Mouse (Mus musculus): Measurements from ENCODE around the gene Sbf2. TPM values are rescaled to one million over a fixed set of nuclear protein-coding genes. Genes with fewer than 3 reads are reported as not detected.

Gene Sbf2
- polyA plus RNA-seq, 1 experiment from 2014 or later, result 39.1 TPM

DNA sequence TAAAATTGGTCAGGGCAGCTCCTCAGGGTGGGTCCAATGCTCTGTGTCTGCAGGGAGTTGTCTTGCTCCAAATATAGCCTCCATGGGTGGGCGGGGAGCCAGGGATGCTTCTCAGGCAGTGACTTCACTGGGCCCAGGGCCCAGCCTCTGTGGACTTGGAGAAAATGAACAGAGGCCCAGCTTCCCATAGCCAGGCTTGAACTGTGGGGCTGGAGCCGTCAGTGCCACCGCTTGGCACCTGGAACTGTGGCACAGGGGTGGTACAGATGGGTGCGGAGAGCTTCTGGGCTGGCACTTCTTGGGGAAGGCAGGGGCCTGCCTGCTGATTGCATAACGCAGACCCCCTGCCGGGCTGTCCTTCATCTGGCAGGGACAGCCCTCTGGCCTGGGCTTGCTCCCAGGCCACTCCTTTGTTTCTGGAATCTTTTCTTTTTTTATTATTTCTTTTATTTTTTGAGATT, 326.0 kb downstream of the Sbf2 start:
- H3K4me1 ChIP-seq, result peaks cover 27% of the 10 kb centered on the region
- no peaks in the 10 kb centered on the region for H3K27me3 ChIP-seq
- WGBS, result 44% methylated on average over 6 of the region's 6 CpGs
- no peak overlapping the region for H3K4me3 ChIP-seq
- H3K9ac ChIP-seq, result no peak overlapping the region
- H3K36me3 ChIP-seq, result no peaks in the 10 kb centered on the region
- H3K27ac ChIP-seq, result peak overlapping the region; percentile 77
- ATAC-seq (ENCODE audit: borderline replicate concordance, extremely low read depth, low FRiP score, low TSS enrichment), result peak; percentile 79
- H3K4me2 ChIP-seq, result no peak overlapping the region
- no peaks in the 10 kb centered on the region for H3K9me3 ChIP-seq

DNA sequence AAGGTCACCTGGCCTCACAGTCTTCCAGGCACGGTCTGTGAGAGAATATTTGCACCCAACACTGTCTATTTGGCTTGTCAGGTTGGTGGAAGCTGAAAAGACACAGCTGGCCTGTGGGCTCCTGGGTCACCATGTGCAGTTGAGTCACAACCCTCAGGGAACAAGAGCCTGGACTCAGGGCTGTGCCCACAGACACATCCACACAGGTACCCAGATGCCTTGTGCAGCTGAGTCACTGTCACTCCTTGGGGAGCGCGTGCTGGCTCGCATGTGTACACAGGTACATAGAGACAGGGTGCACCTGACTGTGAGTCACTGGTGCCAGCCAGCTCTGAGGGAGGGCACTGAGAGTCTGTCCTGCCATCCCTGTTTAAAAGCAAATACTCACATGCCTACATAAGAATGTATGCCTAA, 326.5 kb downstream of the Sbf2 start:
- no peaks in the 10 kb centered on the region for H3K36me3 ChIP-seq
- no peak overlapping the region for H3K9ac ChIP-seq
- H3K4me2 ChIP-seq, result no peak overlapping the region
- no peaks in the 10 kb centered on the region for H3K9me3 ChIP-seq
- peak; percentile 20; the same call in 1 of the 2 replicates for ATAC-seq (ENCODE audit: borderline replicate concordance, extremely low read depth, low FRiP score, low TSS enrichment)
- H3K27ac ChIP-seq, result peak overlapping the region; percentile 77
- no peak overlapping the region for H3K4me3 ChIP-seq
- H3K27me3 ChIP-seq, result no peaks in the 10 kb centered on the region
- peaks cover 27% of the 10 kb centered on the region for H3K4me1 ChIP-seq
- WGBS, result 70% methylated on average over 4 of the region's 4 CpGs

DNA sequence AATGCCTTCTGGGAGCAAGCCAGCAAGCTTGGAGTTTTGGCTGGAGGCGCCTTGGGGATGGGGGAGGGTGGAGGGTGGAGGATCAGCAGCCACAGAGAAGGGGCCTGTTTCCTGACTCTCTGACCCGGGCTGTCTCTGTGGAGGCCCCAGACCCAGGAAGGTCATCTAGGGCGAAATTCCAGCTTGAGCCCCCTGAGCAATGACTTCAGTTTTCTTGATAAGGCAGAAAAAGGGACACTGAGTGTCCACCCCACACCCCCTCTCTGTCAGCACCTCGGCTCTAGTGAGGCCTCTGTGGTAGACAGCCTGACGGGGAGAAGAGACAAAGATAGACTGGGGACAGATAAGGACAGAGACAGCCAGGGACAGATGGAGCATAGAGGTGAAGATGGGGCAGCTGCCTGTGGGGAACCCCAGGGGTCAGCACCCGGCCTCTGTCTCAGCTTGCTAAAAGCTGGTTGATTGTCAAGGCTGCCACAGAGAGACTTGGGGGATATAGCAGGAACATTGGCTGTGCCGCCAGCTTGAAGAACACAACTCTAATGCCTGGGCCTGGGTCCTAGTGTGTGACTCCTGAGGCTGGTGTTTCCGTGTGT, 327.1 kb downstream of the Sbf2 start:
- Histone ChIP-seq H3K4me3 (no peak overlapping the region), H3K36me3 (peaks cover 2% of the 10 kb centered on the region; the same call in 1 of the 2 replicates), H3K4me2 (0 out of 2 replicates have a peak overlapping the region, but pooled peaks have one; percentile 7), H3K9me3 (no peaks in the 10 kb centered on the region), H3K27me3 (no peaks in the 10 kb centered on the region), H3K27ac (peak overlapping the region; percentile 77), H3K9ac (no peak overlapping the region), H3K4me1 (peaks cover 27% of the 10 kb centered on the region)
- WGBS, result 39% methylated on average over 8 of the region's 8 CpGs
- peak; percentile 47; the same call in 1 of the 2 replicates for ATAC-seq (ENCODE audit: borderline replicate concordance, extremely low read depth, low FRiP score, low TSS enrichment)

DNA sequence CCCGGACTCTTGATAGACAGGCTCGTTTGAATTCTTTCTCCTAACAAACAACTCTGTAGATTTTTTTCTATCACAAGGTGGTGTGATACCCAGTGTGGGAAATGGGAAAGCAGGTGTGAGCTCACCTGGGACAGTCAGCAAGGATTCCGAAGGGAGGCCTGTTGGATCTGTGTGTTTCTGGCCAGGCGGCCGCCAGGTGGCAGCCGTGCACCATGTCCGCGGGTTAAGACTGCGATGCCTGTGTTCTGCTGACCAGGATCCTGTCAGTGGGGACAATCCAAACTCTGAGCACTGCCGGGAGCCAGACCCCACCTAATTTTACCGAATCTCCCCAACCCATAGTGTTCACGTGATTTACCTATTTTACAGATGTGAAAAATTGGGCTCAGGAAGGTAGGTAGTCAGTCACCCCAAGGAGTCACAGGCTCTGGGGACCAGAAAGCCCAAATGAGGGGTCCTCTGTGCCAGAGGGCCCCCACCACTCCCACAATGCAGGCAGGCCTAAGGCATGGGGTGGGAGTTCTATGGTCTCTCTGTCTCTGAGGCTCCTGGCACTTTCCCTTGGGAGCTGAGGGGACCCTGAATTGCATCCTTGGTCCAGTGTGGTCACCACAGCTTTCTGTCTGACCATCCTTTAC, 327.8 kb downstream of the Sbf2 start:
- Histone ChIP-seq H3K27me3 (no peaks in the 10 kb centered on the region), H3K36me3 (peaks cover 7% of the 10 kb centered on the region; the same call in 1 of the 2 replicates), H3K4me1 (peaks cover 27% of the 10 kb centered on the region), H3K27ac (peak overlapping the region; percentile 77), H3K4me3 (no peak overlapping the region), H3K9ac (no peak overlapping the region), H3K9me3 (no peaks in the 10 kb centered on the region), H3K4me2 (0 out of 2 replicates have a peak overlapping the region, but pooled peaks have one; percentile 7)
- 7% methylated on average over 12 of the region's 12 CpGs for WGBS
- peak; percentile 72; the same call in 1 of the 2 replicates for ATAC-seq (ENCODE audit: borderline replicate concordance, extremely low read depth, low FRiP score, low TSS enrichment)

DNA sequence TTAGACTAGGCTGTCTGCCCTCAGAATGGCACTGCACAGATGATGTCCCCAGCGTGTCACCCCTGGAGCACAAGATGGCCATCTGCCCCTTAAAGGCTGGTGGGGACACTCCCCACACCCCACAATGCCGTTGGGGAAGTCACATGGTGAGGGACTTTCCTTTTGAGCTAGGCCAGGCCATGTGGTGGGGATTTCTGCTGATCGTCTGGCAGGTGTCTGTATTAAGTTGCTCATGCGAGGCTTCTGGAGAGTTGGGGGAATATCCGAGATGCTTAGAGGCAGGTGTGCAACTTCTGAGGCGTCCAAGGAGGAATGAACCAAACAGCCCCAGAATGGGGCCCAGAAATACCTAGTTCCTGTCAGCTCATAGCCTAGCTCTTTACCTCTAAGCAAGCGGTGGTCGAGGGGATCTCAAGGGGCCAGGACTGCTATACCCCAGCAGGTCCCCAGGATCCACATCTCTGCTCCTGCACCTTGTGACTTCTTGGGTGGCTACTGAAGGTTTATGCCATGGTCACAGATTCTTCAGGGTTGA, 328.5 kb downstream of the Sbf2 start:
- WGBS, result 79% methylated on average over 8 of the region's 8 CpGs
- no peak for ATAC-seq (ENCODE audit: borderline replicate concordance, extremely low read depth, low FRiP score, low TSS enrichment)
- peaks cover 14% of the 10 kb centered on the region for H3K36me3 ChIP-seq

DNA sequence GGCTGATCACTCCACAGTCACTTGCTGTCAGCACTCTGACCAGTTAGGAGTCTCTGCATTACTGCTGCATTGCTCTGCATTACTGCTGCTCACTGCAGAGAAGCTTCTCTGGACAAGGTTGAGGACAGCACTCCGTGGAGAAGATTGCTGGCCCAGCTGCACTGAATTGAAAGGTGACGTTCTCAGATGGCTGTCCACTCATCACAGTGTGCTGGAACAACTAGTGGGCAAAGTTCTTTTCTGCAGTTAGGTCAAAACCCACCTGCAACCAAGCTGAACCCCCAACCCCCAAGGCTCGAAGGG, 328.9 kb downstream of the Sbf2 start:
- Histone ChIP-seq H3K27ac (no peak overlapping the region), H3K4me1 (peaks cover 27% of the 10 kb centered on the region), H3K9ac (no peak overlapping the region), H3K27me3 (no peaks in the 10 kb centered on the region), H3K9me3 (no peaks in the 10 kb centered on the region), H3K4me3 (no peak overlapping the region), H3K36me3 (peaks cover 18% of the 10 kb centered on the region), H3K4me2 (no peak overlapping the region)
- 58% methylated on average over 3 of the region's 3 CpGs for WGBS
- ATAC-seq (ENCODE audit: borderline replicate concordance, extremely low read depth, low FRiP score, low TSS enrichment), result no peak

More for the DNA sequence above, 328.5 kb downstream of the Sbf2 start:
- Histone ChIP-seq H3K4me1 (peaks cover 27% of the 10 kb centered on the region), H3K4me3 (no peak overlapping the region), H3K4me2 (no peak overlapping the region), H3K27me3 (no peaks in the 10 kb centered on the region), H3K27ac (no peak overlapping the region), H3K9ac (no peak overlapping the region), H3K9me3 (no peaks in the 10 kb centered on the region)

- no peak overlapping the region for H3K4me3 ChIP-seq
- no peak overlapping the region for H3K27ac ChIP-seq
- H3K4me2 ChIP-seq, result no peak overlapping the region
- WGBS, result 80% methylated on average over 12 of the region's 12 CpGs
- H3K9me3 ChIP-seq, result no peaks in the 10 kb centered on the region
- ATAC-seq (ENCODE audit: borderline replicate concordance, extremely low read depth, low FRiP score, low TSS enrichment), result no peak
- no peak overlapping the region for H3K9ac ChIP-seq
- no peaks in the 10 kb centered on the region for H3K27me3 ChIP-seq
- H3K4me1 ChIP-seq, result peaks cover 27% of the 10 kb centered on the region
- peaks cover 22% of the 10 kb centered on the region for H3K36me3 ChIP-seq
These were observed 329.5 kb downstream of the Sbf2 start for GRCm38 (mm10) chr7:110285076-110285848.

DNA sequence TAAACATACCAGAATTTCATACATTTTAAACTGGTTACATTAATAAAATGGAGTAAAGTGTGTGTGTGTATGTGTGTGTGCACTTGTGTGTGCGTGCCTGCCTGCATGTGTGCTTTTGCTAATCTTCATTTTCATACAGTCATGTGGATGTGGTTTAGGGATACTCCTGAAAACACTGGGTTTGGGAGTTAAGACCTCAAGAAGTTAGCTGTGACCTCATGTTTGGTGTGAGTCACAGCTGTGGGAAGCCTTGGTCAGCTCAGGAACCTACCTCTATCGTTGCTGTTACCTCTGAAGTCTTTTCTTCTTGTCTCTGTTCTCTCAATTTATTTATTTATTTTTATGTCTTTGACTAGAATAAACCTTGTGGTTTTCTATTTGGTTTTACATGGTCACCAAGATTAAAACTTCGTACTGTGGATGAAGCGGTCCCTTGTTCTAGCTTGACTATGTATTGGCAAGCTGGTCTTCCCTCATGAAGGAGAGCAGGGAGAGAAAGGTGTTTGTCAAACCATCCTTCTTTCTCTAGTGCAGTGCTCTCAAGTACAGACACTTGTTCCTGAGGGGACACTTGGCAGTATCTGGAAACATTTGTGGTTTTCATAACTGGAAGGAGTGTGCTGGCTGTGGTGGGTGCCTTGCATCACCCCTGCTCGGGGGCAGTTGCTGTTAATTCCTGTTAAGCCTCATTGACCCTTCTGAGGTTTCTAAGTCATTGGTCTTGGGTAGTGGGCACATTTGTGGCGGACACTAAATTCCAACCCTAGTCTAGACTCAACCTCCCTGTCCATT, 331.0 kb downstream of the Sbf2 start:
- no peak overlapping the region for H3K4me3 ChIP-seq
- 77% methylated on average over 6 of the region's 6 CpGs for WGBS
- no peak overlapping the region for H3K4me2 ChIP-seq
- no peak overlapping the region for H3K9ac ChIP-seq
- ATAC-seq (ENCODE audit: borderline replicate concordance, extremely low read depth, low FRiP score, low TSS enrichment), result no peak
- H3K27ac ChIP-seq, result no peak overlapping the region
- H3K27me3 ChIP-seq, result no peaks in the 10 kb centered on the region
- H3K36me3 ChIP-seq, result peaks cover 37% of the 10 kb centered on the region
- peaks cover 18% of the 10 kb centered on the region for H3K4me1 ChIP-seq
- H3K9me3 ChIP-seq, result no peaks in the 10 kb centered on the region

DNA sequence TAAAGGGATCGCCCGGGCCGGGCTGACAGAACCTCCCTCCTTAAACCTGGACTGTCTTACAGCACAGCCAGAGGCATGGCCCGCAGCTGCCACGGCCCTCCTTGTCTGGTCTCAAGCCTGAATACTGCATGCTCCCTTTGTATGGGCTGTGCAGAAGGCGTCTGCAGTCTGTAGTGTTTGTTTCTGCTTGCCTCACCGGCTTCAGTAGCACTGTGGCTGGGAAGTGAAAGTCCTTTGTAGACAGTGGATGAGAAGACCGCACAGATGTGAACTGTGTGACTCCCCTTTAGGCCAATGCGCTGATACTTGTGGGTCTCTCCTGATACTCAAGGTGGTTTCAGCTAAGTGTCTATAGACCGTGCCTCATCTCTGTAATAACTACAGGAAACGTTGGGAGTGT, 331.9 kb downstream of the Sbf2 start:
- peaks cover 10% of the 10 kb centered on the region for H3K4me1 ChIP-seq
- ATAC-seq (ENCODE audit: borderline replicate concordance, extremely low read depth, low FRiP score, low TSS enrichment), result no peak
- no peak overlapping the region for H3K9ac ChIP-seq
- no peaks in the 10 kb centered on the region for H3K27me3 ChIP-seq
- no peak overlapping the region for H3K4me2 ChIP-seq
- no peak overlapping the region for H3K4me3 ChIP-seq
- no peaks in the 10 kb centered on the region for H3K9me3 ChIP-seq
- no peak overlapping the region for H3K27ac ChIP-seq
- H3K36me3 ChIP-seq, result peaks cover 42% of the 10 kb centered on the region
- WGBS, result 73% methylated on average over 11 of the region's 11 CpGs

GRCm38 (mm10) chr7:110281435-110282256, 333.1 kb downstream of the Sbf2 start:
- Histone ChIP-seq H3K9me3 (no peaks in the 10 kb centered on the region), H3K4me3 (no peak overlapping the region), H3K27ac (no peak overlapping the region), H3K27me3 (no peaks in the 10 kb centered on the region), H3K36me3 (peaks cover 46% of the 10 kb centered on the region), H3K4me2 (no peak overlapping the region), H3K9ac (no peak overlapping the region), H3K4me1 (no peaks in the 10 kb centered on the region)
- 87% methylated on average over 11 of the region's 11 CpGs for WGBS
- ATAC-seq (ENCODE audit: borderline replicate concordance, extremely low read depth, low FRiP score, low TSS enrichment), result no peak

DNA sequence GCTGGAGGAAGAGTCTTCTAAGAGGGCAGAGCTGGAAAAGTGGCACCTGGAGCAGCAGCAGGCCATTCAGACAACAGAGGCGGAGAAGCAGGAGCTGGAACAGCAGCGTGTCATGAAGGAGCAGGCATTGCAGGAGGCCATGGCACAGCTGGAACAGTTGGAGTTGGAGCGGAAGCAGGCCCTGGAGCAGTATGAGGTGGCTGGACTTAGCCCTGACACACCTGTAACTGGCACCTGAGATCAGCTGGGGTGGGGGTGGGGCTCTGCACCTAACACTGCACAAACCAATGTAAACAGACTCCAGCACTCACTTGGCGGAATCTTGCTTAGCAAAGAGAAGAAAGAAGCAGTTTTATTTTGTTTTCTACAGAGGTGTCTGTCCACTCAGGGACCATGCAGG, 335.5 kb downstream of the Sbf2 start:
- no peak for ATAC-seq (ENCODE audit: borderline replicate concordance, extremely low read depth, low FRiP score, low TSS enrichment)
- H3K27ac ChIP-seq, result no peak overlapping the region
- no peaks in the 10 kb centered on the region for H3K27me3 ChIP-seq
- 76% methylated on average over 4 of the region's 4 CpGs for WGBS
- no peaks in the 10 kb centered on the region for H3K4me1 ChIP-seq
- no peak overlapping the region for H3K4me3 ChIP-seq
- H3K4me2 ChIP-seq, result no peak overlapping the region
- no peaks in the 10 kb centered on the region for H3K9me3 ChIP-seq
- no peak overlapping the region for H3K9ac ChIP-seq
- peaks cover 64% of the 10 kb centered on the region for H3K36me3 ChIP-seq
